Mouse (Mus musculus) Muller cell, postnatal 12 days (primary cell): ENCODE data around the gene Rpl36al.

Experiments used
- DNase-seq: peaks from one replicate; pipeline ENCODE4 v3.0.0-alpha.2; 2015; ENCODE audit errors: inconsistent ontology term

Gene Rpl36al

GRCm38 (mm10) chr12:69158765-69159577, 24.9 kb downstream of the Rpl36al start, which contains the start of gene Rps29:
Gene Rps29 (minus strand): TSS chr12:69159186.
- DNase-seq: peak; percentile 98

GRCm38 (mm10) chr12:69158366-69158764, 25.5 kb downstream of the Rpl36al start:
- no peak for DNase-seq

GRCm38 (mm10) chr12:69157107-69157506, 26.8 kb downstream of the Rpl36al start:
- no peak for DNase-seq

- DNase-seq: no peak
These were observed 27.4 kb downstream of the Rpl36al start for GRCm38 (mm10) chr12:69156436-69156835.

GRCm38 (mm10) chr12:69155923-69156322, 28.0 kb downstream of the Rpl36al start:
- DNase-seq: no peak

GRCm38 (mm10) chr12:69150049-69150448, 33.8 kb downstream of the Rpl36al start:
- DNase-seq: no peak

GRCm38 (mm10) chr12:69147166-69147735, 36.6 kb downstream of the Rpl36al start:
- DNase-seq: no peak

GRCm38 (mm10) chr12:69143460-69143859, 40.4 kb downstream of the Rpl36al start:
- no peak for DNase-seq

- DNase-seq: no peak
These were observed 44.0 kb downstream of the Rpl36al start for GRCm38 (mm10) chr12:69139841-69140240.

- DNase-seq: no peak
These were observed 44.7 kb downstream of the Rpl36al start for GRCm38 (mm10) chr12:69139201-69139600.
